Mouse (Mus musculus): ENCODE measurements around the gene Nbea. TPM values are rescaled to one million over a fixed set of nuclear protein-coding genes. Genes with fewer than 3 reads are reported as not detected.
A peak's percentile ranks its signal among the peaks of the same experiment; 100 is the strongest.

The Nbea gene
- 9.7 and 13.8 TPM in 2 replicates for polyA plus RNA-seq (2016; fragmentation: Nextera tagmentation; extraction: Ambion mirVana)

DNA sequence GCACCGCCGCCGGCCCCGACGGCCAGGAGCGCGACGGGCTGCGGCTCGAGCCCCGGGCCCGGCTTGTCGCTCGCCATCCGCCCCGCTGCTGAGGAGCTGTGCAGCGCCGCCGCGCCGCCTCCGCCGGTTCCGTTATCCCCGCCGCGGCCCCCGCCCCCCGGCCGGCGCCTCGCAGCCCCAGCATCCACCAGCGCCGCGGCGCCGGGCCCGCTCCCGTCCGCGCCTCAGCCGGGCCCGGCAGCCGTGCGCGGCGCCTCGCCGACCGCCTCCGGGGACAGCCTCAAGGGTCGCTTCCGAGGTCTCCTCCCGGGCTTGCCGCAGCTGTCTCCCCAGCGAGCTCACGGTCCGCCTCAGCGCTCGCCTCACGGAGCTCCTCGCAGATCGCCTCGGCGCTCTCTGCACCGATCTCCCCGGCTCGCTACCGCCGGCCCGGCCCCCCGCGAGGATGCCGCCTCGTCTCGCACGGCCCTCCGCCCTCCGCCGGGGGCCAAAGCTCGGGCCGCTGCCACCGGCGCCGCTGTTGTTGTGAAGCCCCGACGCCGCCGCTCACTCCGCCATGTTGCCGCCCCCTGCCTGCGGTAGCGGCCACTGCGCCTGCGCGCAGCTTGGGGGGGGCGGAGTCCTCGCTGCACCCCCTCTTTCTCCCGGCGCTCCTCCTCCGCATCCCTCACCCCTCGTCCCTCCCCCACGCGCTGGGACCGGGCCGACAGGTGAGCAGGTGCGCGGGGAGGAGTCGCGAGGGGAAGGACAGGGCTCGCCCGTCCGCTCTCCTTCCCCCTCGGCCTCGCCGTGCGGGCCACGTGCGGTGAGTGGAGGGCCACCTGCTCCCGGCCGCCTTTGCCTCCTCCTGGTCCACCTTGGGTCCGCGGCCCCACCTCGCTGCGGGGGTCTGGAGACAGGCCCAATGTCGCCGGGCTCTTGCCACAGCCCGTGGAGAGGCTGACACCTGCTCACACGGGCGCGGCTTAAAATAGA lies at the start of gene Nbea:
TSS of gene Nbea (minus strand) at position 543 of the 975 bp plus-strand sequence.
- Histone ChIP-seq H3K36me3 (no peaks in the 10 kb centered on the region), H3K27ac (replicated peaks) (peak within 1 kb of the TSS; percentile 98), H3K27me3 (ENCODE audit: low read depth, poor library complexity, severe bottlenecking) (peaks cover 18% of the 10 kb centered on the region), H3K9me3 (replicated peaks) (no peaks in the 10 kb centered on the region), H3K4me1 (peaks cover 30% of the 10 kb centered on the region), H3K4me3 (peak within 1 kb of the TSS; percentile 90)
- WGBS = 1% methylated on average over 123 of the region's 131 CpGs
- DNase-seq (ENCODE audit: low spot score) = peak; percentile 85

DNA sequence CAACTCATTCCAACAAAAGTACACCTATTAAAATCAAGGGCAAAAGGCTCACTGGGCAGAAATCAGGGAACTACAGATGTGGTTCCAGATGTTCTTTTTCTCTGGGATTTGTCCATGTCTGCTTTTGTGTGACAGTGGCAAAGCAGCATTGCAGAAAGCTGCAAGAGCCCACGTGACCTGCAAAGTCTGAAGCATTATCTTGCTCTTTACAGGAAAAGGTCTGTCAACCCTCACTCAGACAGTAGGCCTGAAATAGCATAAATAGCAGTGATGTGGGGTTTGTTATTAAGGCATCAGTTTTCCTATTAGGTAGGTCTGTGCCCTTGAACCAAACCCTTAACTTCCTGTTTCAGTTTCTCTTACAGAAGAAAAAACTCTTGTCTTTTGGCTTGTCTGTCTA lies 45.8 kb upstream of the Nbea start:
- H3K4me1 ChIP-seq = no peaks in the 10 kb centered on the region
- no peaks in the 10 kb centered on the region for H3K9me3 ChIP-seq (replicated peaks)
- H3K4me3 ChIP-seq = no peak overlapping the region
- WGBS = 79% methylated on average over 1 of the region's 1 CpGs
- no peak overlapping the region for H3K27ac ChIP-seq (replicated peaks)
- no peaks in the 10 kb centered on the region for H3K36me3 ChIP-seq
- H3K27me3 ChIP-seq (ENCODE audit: low read depth, poor library complexity, severe bottlenecking) = no peaks in the 10 kb centered on the region
- no peak for DNase-seq (ENCODE audit: low spot score)

GRCm38 (mm10) chr3:56215989-56216388 lies 32.5 kb upstream of the Nbea start:
- WGBS = 90% methylated on average over 2 of the region's 2 CpGs

DNA sequence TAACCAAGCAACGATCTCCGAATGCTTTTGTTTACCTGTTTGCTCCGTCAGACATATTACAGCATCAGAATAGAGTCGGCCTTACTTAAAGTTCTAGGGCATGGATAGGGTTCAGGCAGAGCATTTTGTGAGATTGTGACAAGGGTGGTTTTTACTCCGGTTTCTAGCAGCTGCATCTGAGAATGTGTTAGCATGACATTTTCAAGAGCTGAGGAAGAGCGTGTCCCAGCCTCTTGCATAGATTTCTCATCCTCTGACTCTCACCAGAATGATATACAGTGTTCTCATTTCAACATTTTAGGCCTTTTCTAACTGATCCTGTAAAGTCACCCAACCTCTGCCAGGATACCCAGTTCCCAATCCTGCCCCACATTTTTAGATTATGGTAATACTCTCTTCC lies 20.5 kb upstream of the Nbea start:
- no peak for DNase-seq (ENCODE audit: low spot score)
- Histone ChIP-seq H3K27me3 (ENCODE audit: low read depth, poor library complexity, severe bottlenecking) (no peaks in the 10 kb centered on the region), H3K9me3 (replicated peaks) (no peaks in the 10 kb centered on the region), H3K36me3 (no peaks in the 10 kb centered on the region), H3K4me1 (no peaks in the 10 kb centered on the region; the same call in 1 of the 2 replicates), H3K27ac (replicated peaks) (no peak overlapping the region), H3K4me3 (no peak overlapping the region)
- 83% methylated on average over 6 of the region's 6 CpGs for WGBS

More at GRCm38 (mm10) chr3:56215989-56216388, 32.5 kb upstream of the Nbea start:
- Histone ChIP-seq H3K9me3 (replicated peaks) (no peaks in the 10 kb centered on the region), H3K4me1 (no peaks in the 10 kb centered on the region), H3K27me3 (ENCODE audit: low read depth, poor library complexity, severe bottlenecking) (no peaks in the 10 kb centered on the region), H3K36me3 (no peaks in the 10 kb centered on the region), H3K4me3 (no peak overlapping the region), H3K27ac (replicated peaks) (no peak overlapping the region)
- DNase-seq (ENCODE audit: low spot score) = no peak

GRCm38 (mm10) chr3:56188238-56188637 lies 4.7 kb upstream of the Nbea start:
- Histone ChIP-seq H3K27me3 (ENCODE audit: low read depth, poor library complexity, severe bottlenecking) (peaks cover 18% of the 10 kb centered on the region), H3K36me3 (no peaks in the 10 kb centered on the region), H3K4me1 (peaks cover 6% of the 10 kb centered on the region), H3K4me3 (no peak overlapping the region), H3K27ac (replicated peaks) (no peak overlapping the region), H3K9me3 (replicated peaks) (no peaks in the 10 kb centered on the region)
- no peak for DNase-seq (ENCODE audit: low spot score)
- 87% methylated on average over 1 of the region's 1 CpGs for WGBS

GRCm38 (mm10) chr3:56187131-56187779 lies 3.8 kb upstream of the Nbea start:
- 86% methylated on average over 6 of the region's 6 CpGs for WGBS
- H3K4me3 ChIP-seq = no peak overlapping the region
- H3K4me1 ChIP-seq = peaks cover 7% of the 10 kb centered on the region
- peaks cover 18% of the 10 kb centered on the region for H3K27me3 ChIP-seq (ENCODE audit: low read depth, poor library complexity, severe bottlenecking)
- DNase-seq (ENCODE audit: low spot score) = no peak
- H3K9me3 ChIP-seq (replicated peaks) = no peaks in the 10 kb centered on the region
- H3K27ac ChIP-seq (replicated peaks) = no peak overlapping the region
- H3K36me3 ChIP-seq = no peaks in the 10 kb centered on the region

- under 1% methylated on average over 47 of the region's 61 CpGs for WGBS
- Histone ChIP-seq H3K27ac (replicated peaks) (peak overlapping the region; percentile 98), H3K27me3 (ENCODE audit: low read depth, poor library complexity, severe bottlenecking) (peaks cover 18% of the 10 kb centered on the region), H3K36me3 (no peaks in the 10 kb centered on the region), H3K9me3 (replicated peaks) (no peaks in the 10 kb centered on the region), H3K4me1 (peaks cover 30% of the 10 kb centered on the region), H3K4me3 (peak overlapping the region; percentile 90)
- peak; percentile 53 for DNase-seq (ENCODE audit: low spot score)
Measured at GRCm38 (mm10) chr3:56182371-56183158, 936 bp downstream of the Nbea start.

DNA sequence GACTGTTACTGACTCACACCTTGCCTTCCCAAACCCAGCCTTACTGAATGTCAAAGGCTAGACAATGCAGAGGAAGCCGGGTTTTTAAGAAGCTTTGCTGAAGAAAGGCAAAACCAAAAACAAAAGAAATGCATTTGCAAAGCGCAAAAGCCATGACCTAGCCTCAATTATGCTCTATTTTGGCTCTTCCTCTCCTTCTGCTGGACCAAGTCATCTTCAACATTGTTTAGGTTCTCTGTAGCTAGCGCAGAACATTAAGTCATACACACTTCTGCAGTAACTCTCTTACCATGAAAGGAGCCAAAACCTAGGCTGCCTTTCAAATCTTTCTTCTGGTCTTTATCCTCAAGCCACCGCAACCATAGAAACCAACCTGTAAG lies 1.5 kb downstream of the Nbea start:
- H3K27me3 ChIP-seq (ENCODE audit: low read depth, poor library complexity, severe bottlenecking) = peaks cover 18% of the 10 kb centered on the region
- no peaks in the 10 kb centered on the region for H3K9me3 ChIP-seq (replicated peaks)
- H3K4me3 ChIP-seq = peak overlapping the region; percentile 90
- peaks cover 30% of the 10 kb centered on the region for H3K4me1 ChIP-seq
- DNase-seq (ENCODE audit: low spot score) = peak; percentile 17
- WGBS = 4% methylated on average over 4 of the region's 4 CpGs
- peak overlapping the region; percentile 98 for H3K27ac ChIP-seq (replicated peaks)
- H3K36me3 ChIP-seq = no peaks in the 10 kb centered on the region

DNA sequence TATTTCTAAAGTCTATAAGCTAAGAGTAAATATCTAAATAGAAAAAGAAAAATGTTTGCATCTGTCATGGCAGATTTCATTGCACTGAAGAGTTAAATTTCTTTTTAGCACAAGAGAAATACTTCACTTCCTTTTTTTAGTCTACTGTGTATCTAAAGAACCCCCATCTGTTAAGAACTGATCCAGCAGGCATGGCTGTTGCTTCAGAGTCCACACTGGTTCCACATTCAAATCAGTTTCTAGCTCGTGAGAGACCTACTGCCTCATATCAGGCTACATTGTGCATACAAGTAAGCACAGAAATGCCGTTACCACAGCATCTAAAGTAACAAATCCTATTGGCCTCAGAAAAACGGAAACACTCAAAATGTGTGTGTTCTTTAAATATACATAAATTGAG lies 2.5 kb downstream of the Nbea start:
- Histone ChIP-seq H3K4me3 (peak overlapping the region; percentile 90; the same call in 1 of the 2 replicates), H3K36me3 (no peaks in the 10 kb centered on the region), H3K9me3 (replicated peaks) (no peaks in the 10 kb centered on the region), H3K27me3 (ENCODE audit: low read depth, poor library complexity, severe bottlenecking) (peaks cover 18% of the 10 kb centered on the region), H3K4me1 (peaks cover 30% of the 10 kb centered on the region), H3K27ac (replicated peaks) (no peak overlapping the region)
- DNase-seq (ENCODE audit: low spot score) = no peak
- 60% methylated on average over 3 of the region's 3 CpGs for WGBS

DNA sequence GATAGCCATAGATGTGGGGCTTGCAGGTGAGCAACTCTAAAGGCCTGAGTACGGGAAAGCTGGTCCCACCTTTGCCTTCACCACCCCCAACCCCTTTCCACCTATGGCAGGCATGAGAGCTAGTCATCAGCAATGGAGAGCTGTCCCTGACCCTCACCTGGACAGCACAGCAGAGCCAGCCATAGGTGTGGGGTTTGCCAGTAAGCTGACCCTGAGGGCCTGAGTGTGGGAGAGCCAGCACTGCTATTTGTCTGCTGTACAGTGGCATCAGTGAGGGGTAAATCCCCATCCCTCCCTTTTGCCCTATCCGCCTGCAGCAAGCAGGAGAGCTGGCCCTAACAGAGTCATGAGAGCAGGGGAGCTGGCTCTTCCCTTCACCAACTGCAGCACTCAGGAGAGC lies 25.6 kb downstream of the Nbea start:
- H3K27ac ChIP-seq (replicated peaks) = no peak overlapping the region
- 79% methylated on average over 2 of the region's 2 CpGs for WGBS

DNA sequence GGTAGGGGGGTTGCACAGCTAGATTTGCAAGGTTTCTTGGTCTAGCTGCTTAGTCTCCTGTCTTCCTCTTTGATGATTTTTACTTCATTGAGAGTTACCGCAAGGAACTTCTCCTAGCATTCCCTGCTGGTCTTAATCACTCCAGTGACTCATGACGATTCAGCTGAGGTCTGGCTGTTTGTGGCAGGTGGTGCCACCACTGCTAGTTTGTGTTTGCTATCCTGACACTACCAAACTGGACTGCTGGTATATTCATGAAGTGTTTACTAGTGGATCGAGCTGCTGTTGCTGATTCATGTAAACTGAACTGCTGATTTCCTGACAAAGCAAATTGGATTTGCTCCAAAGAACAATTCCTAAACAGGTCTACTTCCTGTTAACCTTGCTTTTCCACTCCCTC lies 56.8 kb downstream of the Nbea start:
- Histone ChIP-seq H3K4me1 (no peaks in the 10 kb centered on the region), H3K27ac (replicated peaks) (no peak overlapping the region), H3K4me3 (no peak overlapping the region), H3K27me3 (ENCODE audit: low read depth, poor library complexity, severe bottlenecking) (no peaks in the 10 kb centered on the region), H3K36me3 (peaks cover 17% of the 10 kb centered on the region), H3K9me3 (replicated peaks) (peaks cover 14% of the 10 kb centered on the region; the same call in 1 of the 2 replicates)
- 93% methylated on average over 3 of the region's 3 CpGs for WGBS
- DNase-seq (ENCODE audit: low spot score) = no peak

More for the DNA sequence above, 25.6 kb downstream of the Nbea start:
- no peak for DNase-seq (ENCODE audit: low spot score)
- H3K9me3 ChIP-seq (replicated peaks) = no peaks in the 10 kb centered on the region
- peaks cover 13% of the 10 kb centered on the region for H3K36me3 ChIP-seq
- no peaks in the 10 kb centered on the region for H3K4me1 ChIP-seq
- H3K27me3 ChIP-seq (ENCODE audit: low read depth, poor library complexity, severe bottlenecking) = no peaks in the 10 kb centered on the region
- H3K4me3 ChIP-seq = no peak overlapping the region

DNA sequence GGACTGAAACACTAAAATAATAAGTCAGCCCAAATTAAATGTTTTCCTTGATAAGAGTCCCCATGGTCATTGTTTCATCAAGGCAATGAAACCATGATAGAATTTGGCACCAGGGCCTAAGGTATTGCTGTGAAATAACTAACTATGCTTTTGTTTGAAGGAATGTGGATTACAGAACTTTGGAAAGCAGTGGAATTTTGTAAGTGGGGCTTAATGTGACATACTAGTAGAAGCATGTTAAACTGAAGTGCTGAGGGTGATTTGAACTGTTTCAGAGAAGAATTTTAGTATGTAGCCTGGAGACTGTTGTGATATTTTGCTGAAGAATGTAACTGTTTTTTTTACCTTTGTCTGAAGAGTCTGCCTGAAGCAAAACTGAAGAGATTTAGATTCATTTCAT lies 66.9 kb downstream of the Nbea start:
- Histone ChIP-seq H3K9me3 (replicated peaks) (no peaks in the 10 kb centered on the region), H3K4me3 (no peak overlapping the region), H3K27me3 (ENCODE audit: low read depth, poor library complexity, severe bottlenecking) (no peaks in the 10 kb centered on the region), H3K27ac (replicated peaks) (no peak overlapping the region), H3K36me3 (peaks cover 8% of the 10 kb centered on the region), H3K4me1 (no peaks in the 10 kb centered on the region)
- DNase-seq (ENCODE audit: low spot score) = no peak
